Mouse (Mus musculus) liver, embryonic 16.5 days (tissue): ENCODE measurements around the gene Gemin5. TPM values are rescaled to one million over a fixed set of nuclear protein-coding genes. Genes with fewer than 3 reads are reported as not detected.
"Not testable (repeated sequence)": the region's sequence is repeated elsewhere in the genome, so short reads cannot be mapped to it uniquely, and the experiment has no call there.

Source experiments
- ATAC-seq: fragments of 200-750 bp; cut with Nextera tagmentation; 2 replicates; pipeline ENCODE4 v1.8.0; 2017; ENCODE audit warnings: low read depth, mild to moderate bottlenecking, moderate number of reproducible peaks, moderate library complexity
- H3K27ac ChIP-seq: fragments of 300-500 bp; sonication (generic); 2 replicates; pipeline ENCODE4 v1.5.1; 2014; ENCODE audit warnings: mild to moderate bottlenecking, low read length
- H3K27me3 ChIP-seq: fragments of 300-500 bp; sonication (generic); 2 replicates; pipeline ENCODE4 v1.6.1; 2014; ENCODE audit warnings: low read depth, low read length, mixed read lengths; ENCODE audit not compliant: control insufficient read depth, insufficient read depth
- H3K36me3 ChIP-seq: fragments of 300-500 bp; sonication (generic); 2 replicates; pipeline ENCODE4 v1.6.1; 2014; ENCODE audit warnings: mild to moderate bottlenecking; ENCODE audit not compliant: control insufficient read depth, insufficient read depth
- H3K4me1 ChIP-seq: fragments of 300-500 bp; sonication (generic); 2 replicates; pipeline ENCODE4 v1.6.1; 2014; ENCODE audit warnings: low read depth, low read length, mixed read lengths; ENCODE audit not compliant: control insufficient read depth
- H3K4me2 ChIP-seq: fragments of 300-500 bp; sonication (generic); 2 replicates; pipeline ENCODE4 v1.6.1; 2014; ENCODE audit warnings: low read depth, low read length, mixed read lengths
- H3K4me3 ChIP-seq: fragments of 300-500 bp; sonication (generic); 2 replicates; pipeline ENCODE4 v1.5.1; 2014; ENCODE audit warnings: low read depth, mild to moderate bottlenecking, low read length
- H3K9ac ChIP-seq: fragments of 300-500 bp; sonication (generic); 2 replicates; pipeline ENCODE4 v1.6.1; 2014; ENCODE audit warnings: low read depth, low read length
- H3K9me3 ChIP-seq: fragments of 300-500 bp; sonication (generic); replicated peaks from 2 replicates; pipeline ENCODE4 v1.6.1; 2016; ENCODE audit warnings: low read length; ENCODE audit not compliant: control insufficient read depth
- WGBS: fragments of 180-500 bp; shearing (Covaris S2); extraction: QIAGEN DNeasy Blood & Tissue Kit; methylation state at CpG from one replicate; pipeline ENCODE4 v1.1.7; 2014; ENCODE audit not compliant: insufficient replicate concordance; 5-methylcytosine and 5-hydroxymethylcytosine counted together
- polyA plus RNA-seq: library from polyadenylated mRNA; unstranded; fragments of >200 nt; fragmentation: Nextera tagmentation; extraction: Ambion mirVana; gene quantifications from 2 replicates; pipeline ENCODE4 v1.2.1, GENCODE M21; 2015

Gemin5 gene
- polyA plus RNA-seq, 1 experiment from 2014 or later = 7.2 TPM

DNA sequence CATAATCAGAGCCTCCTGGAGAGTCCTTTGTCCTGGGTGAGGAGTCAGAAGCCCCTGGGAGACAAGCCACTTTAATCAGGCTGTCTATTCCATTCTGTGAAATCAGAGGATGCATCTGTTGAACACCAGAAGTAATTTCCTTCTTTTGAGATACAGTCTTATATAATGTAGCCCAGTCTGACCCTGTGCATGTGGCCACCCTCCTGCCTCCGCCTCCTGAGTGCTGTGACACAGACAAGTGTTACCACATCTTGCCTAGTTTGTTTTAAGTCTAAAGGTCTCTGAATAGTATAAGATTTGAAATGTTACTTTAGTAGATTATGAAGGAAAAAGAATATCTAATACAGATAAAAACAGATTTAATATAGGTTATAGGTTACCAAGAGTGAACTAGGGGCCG lies 68.3 kb downstream of the Gemin5 start:
- WGBS = 81% methylated on average over 2 of the region's 2 CpGs

DNA sequence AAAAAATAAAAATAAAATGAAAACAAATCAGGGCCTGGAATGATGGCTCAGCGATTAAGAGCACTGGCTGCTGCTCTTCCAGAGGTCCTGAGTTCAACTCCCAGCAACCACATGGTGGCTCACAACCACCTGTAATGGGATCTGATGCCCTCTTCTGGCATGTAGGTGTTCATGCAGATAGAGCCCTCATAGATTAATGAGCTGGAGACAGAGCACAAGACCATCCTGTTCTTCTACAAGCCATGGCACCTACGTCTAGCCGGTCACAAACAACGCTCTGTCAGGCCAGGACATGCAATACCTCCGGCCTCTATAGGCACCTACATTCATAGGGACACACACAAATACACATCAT lies 70.0 kb downstream of the Gemin5 start:
- H3K4me1 ChIP-seq, H3K9me3 ChIP-seq, ATAC-seq, H3K36me3 ChIP-seq, H3K27ac ChIP-seq, H3K4me2 ChIP-seq, H3K4me3 ChIP-seq, H3K9ac ChIP-seq: not testable (repeated sequence)
- 53% methylated on average over 5 of the region's 5 CpGs for WGBS
- H3K27me3 ChIP-seq = peaks cover 20% of the 10 kb centered on the region

More for the DNA sequence above, 68.3 kb downstream of the Gemin5 start:
- Histone ChIP-seq H3K27ac (no peak overlapping the region), H3K9me3 (no peaks in the 10 kb centered on the region), H3K36me3 (no peaks in the 10 kb centered on the region), H3K9ac (no peak overlapping the region), H3K4me1 (peaks cover 14% of the 10 kb centered on the region), H3K4me3 (no peak overlapping the region), H3K4me2 (no peak overlapping the region), H3K27me3 (peaks cover 20% of the 10 kb centered on the region)
- ATAC-seq = no peak

DNA sequence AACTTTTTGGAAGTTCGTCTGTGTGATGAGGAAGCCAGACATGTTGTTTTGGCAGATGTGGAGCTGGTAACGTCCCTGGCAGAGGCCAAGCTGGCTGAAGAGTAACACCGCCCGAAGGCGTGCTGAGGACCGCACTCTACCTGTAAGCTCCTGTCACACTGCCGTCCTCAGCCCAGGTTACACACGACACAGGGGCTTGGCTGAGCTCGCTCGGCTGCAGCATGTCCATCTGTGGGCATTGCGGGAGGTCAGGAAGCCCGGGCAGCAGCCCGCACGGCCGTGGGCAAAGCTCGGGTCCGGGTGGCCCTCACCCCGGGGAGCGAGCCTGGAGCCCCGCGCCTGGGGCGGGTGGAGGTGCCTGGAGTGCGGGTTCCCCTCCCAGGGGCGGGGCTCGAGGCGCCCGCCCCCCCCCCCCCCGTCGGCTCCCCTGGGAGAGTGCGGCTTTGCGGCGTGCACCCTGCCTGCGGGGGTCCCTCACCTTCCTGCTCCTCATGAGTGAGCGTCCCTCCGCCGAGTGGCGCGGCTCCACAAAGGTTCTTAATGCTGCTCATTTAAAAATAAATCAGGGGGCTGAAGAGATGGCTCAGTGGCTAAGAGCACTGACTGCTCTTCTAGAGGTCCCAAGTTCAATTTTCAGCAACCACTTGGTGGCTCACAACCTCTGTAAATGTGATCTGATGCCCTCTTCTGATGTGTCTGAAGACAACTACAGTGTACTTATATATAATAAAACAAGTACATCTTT lies 70.5 kb downstream of the Gemin5 start:
- Histone ChIP-seq H3K36me3 (no peaks in the 10 kb centered on the region), H3K9ac (0 out of 2 replicates have a peak overlapping the region, but pooled peaks have one; percentile 17), H3K27ac (no peak overlapping the region)

DNA sequence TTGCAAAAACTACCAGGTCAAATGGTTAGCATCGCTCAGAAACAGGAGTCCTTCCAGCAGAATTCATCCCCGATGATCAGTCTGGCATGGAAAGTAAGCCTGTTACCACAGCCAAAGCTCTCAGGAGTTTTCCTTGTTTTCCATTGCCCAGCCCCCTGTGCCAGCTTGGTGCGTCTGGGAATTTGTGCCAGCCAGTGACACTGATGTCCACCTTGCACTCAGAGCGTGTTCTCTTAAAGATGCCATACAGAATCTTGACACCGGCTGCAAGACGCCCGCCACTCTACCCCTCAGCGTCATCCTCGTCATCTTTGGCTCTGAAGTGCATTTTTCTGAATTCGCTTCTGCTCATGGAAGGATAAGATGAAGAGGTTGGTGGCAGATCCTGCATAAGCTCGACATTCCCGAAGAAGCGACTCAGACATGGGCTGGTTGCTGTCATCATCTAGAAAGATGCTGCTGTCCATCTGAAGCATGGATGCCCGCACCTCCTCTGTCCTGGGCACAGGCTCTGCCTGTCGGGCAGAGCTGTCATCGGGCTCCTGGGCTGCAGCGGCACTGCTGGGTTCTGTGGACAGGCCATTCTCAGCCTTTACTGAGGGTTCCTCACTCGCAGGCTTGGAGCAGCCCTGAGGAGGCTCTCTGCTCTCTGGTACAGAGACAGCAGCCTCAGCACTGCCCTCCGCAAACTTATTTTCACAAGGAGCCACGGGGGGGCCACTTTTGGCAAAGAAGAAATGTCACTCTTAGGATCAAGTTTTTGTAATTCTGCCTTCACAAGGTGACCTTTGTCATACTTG lies 71.3 kb downstream of the Gemin5 start:
- no peak for ATAC-seq
- peaks cover 20% of the 10 kb centered on the region for H3K27me3 ChIP-seq
- peak overlapping the region; percentile 62 for H3K4me2 ChIP-seq
- no peaks in the 10 kb centered on the region for H3K36me3 ChIP-seq
- no peak overlapping the region for H3K27ac ChIP-seq
- no peak overlapping the region for H3K4me3 ChIP-seq
- WGBS = 47% methylated on average over 20 of the region's 20 CpGs
- no peaks in the 10 kb centered on the region; the same call in none of the 2 replicates for H3K4me1 ChIP-seq
- no peaks in the 10 kb centered on the region for H3K9me3 ChIP-seq
- no peak overlapping the region for H3K9ac ChIP-seq

More for the DNA sequence above, 70.5 kb downstream of the Gemin5 start:
- Histone ChIP-seq H3K4me2 (peak overlapping the region; percentile 62), H3K9me3 (no peaks in the 10 kb centered on the region), H3K27me3 (peaks cover 20% of the 10 kb centered on the region), H3K4me1 (peaks cover 2% of the 10 kb centered on the region), H3K4me3 (peak overlapping the region; percentile 38)
- no peak for ATAC-seq
- WGBS = 2% methylated on average over 30 of the region's 38 CpGs

DNA sequence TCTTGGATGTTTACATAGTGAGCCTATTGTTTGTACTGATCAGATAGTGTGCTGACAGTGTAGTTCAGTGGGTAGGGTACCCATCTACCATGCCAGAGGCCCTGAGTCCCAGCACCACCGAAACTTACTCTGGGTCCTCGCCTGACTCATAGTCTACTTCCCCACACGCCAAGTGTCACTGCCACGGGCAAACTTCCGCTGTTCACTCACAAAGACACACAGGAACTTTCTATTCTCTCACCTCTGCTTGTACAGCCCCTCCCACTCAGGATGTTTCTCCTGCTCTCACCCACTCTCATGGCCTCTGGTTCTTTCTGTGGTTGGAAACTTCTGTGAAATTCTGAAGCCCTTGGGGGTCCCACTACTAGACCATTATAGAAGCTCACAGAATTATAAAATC lies 72.2 kb downstream of the Gemin5 start:
- ATAC-seq = no peak
- H3K4me2 ChIP-seq = no peak overlapping the region
- no peak overlapping the region for H3K9ac ChIP-seq
- H3K4me3 ChIP-seq = no peak overlapping the region
- H3K27ac ChIP-seq = no peak overlapping the region
- no peaks in the 10 kb centered on the region; the same call in 1 of the 2 replicates for H3K4me1 ChIP-seq
- no peaks in the 10 kb centered on the region for H3K36me3 ChIP-seq
- peaks cover 20% of the 10 kb centered on the region for H3K27me3 ChIP-seq
- 41% methylated on average over 5 of the region's 5 CpGs for WGBS
- H3K9me3 ChIP-seq = no peaks in the 10 kb centered on the region

DNA sequence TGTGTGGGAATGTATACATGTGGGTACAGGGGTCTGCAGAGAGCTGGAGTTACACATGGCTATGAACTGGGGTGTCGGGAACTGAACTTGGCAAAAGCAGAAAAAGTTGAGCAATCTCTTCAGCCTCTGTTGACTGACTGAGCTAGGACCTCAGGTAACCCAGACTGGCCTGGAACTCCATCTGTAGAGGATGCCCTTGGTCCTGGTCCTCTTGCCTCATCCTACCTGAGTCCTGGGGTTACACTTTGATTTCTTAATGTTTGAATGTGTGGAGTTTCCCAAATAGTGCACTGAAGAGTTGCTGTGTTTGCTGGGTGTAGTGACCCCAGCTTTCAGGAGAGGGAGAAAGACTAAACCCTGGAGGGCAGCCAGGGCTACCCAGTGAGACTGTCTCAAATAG lies 72.8 kb downstream of the Gemin5 start:
- H3K27me3 ChIP-seq = peaks cover 20% of the 10 kb centered on the region
- peak; percentile 88 for ATAC-seq

DNA sequence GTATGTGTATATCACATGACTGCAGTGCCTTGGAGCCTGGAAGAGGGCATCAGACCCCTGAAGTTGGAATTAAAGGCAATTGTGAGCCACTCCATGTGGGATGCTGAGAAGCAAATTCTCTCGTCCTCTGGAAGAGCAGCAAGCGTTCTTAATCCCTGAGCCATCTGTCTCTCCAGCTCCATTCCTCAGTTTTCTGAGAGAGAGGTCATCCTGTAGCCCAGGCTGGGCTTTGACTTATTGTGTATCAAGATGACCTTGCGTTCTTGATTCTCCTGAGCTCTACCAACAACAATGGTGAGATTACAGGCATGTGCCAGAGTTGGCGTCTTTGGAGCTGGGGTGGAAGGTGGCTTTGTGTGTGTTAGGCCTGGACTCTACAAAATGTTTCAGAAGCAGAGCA lies 73.6 kb downstream of the Gemin5 start:
- Histone ChIP-seq H3K4me1 (no peaks in the 10 kb centered on the region; the same call in 1 of the 2 replicates), H3K9me3 (no peaks in the 10 kb centered on the region), H3K9ac (no peak overlapping the region), H3K27ac (no peak overlapping the region), H3K4me3 (no peak overlapping the region), H3K36me3 (no peaks in the 10 kb centered on the region), H3K27me3 (peaks cover 20% of the 10 kb centered on the region), H3K4me2 (no peak overlapping the region)
- ATAC-seq = no peak
- WGBS = 63% methylated on average over 4 of the region's 4 CpGs

More for the DNA sequence above, 72.8 kb downstream of the Gemin5 start:
- Histone ChIP-seq H3K9ac (no peak overlapping the region), H3K4me3 (no peak overlapping the region), H3K4me2 (no peak overlapping the region), H3K4me1 (no peaks in the 10 kb centered on the region; the same call in 1 of the 2 replicates), H3K9me3 (no peaks in the 10 kb centered on the region), H3K36me3 (no peaks in the 10 kb centered on the region), H3K27ac (no peak overlapping the region)
- WGBS = 60% methylated on average over 1 of the region's 1 CpGs

DNA sequence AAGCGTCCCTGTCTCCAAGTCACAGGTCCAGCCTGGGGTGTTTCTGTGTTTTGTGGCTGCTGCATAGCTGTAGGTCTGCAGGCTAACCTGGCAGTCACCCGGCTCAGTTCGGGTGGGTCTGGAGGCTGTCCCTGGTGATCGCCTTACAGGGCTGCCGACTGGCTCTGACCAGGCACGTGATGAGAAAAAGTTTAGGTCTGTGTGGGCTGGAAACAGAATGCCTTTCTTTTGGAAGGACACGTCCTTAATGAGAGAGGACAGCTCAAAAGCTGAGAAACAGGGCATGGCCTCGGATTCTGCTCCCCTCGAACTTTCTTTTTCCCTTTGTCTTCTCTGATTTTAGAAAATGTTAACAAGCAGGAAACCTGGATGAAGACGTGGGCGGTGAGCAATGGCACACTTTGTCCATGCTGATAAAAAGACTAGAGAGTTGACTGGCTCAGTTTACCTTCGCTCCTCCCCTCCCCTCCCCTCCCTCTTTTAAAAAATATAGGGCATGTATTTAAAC lies 75.3 kb downstream of the Gemin5 start, which contains the start of gene Gm12248:
Gene Gm12248 (minus strand): TSS at position 114 of the 508 bp plus-strand sequence.
- Histone ChIP-seq H3K27me3 (peaks cover 17% of the 10 kb centered on the region), H3K9ac (no peak within 1 kb of the TSS), H3K36me3 (no peaks in the 10 kb centered on the region), H3K4me2 (peak within 1 kb of the TSS; percentile 43), H3K4me3 (peak within 1 kb of the TSS; percentile 20), H3K27ac (no peak within 1 kb of the TSS), H3K4me1 (no peaks in the 10 kb centered on the region; the same call in 1 of the 2 replicates), H3K9me3 (no peaks in the 10 kb centered on the region)
- 15% methylated on average over 12 of the region's 12 CpGs for WGBS
- peak; percentile 12; the same call in 1 of the 2 replicates for ATAC-seq
